Mouse (Mus musculus) cerebellum, adult 18-20 months (tissue): Measurements from ENCODE around the gene Rorb.

Source experiments
- DNase-seq, 2 experiments: peaks; one replicate each; pipeline ENCODE4 v3.0.0; 2021

Gene Rorb

DNA sequence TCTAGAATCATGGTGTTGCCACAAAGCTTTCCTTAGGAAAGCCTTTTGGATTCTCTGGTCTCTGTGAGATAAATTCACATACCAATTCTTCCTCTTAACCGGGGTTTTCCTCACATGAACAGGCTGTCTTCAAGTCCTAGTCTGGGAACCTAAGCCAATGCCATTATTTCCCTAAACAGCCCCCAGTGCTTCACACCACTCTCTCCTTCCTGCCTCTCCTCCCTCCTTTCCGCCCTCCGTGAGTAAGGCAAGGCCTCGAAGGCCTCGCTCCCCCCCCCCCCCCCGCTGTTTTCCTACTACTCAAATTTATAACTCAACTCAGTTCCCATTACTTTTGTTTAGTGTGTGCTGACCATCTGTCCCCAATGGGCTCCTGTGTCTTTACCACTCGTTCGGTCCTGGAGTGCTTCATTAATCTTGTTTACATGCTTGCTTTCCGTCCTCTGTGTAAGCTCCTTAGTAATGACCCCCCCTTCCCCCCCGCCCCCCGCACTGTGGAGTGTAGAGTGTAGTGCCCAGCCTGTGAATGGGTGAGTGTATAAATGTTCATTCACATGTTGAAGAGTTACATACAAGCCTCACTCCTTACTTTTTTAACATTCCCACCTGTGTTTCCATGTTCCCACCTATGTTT, 106.9 kb downstream of the Rorb start:
- DNase-seq: no peak

- DNase-seq: no peak
These were observed 112.0 kb downstream of the Rorb start for GRCm38 (mm10) chr19:18998966-18999365.

DNA sequence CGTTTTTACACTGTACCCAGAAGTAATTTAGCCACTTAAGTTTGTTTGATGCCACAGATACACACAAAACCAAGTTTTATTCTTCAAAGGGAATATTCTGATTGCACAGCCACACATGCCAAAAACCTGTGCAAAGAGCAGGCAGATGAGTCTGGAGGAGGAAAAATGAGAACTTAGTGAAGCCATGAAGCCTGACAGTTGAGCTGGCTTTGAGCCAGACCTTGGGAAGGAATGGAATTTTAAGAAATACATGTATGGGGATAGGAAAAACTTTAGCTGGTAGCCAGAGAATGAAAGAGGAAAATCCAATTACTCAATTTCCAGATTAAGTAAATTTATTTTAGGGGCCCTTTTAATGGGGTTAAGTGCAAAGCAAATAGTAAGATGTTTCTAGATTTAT, 113.3 kb downstream of the Rorb start:
- no peak for DNase-seq

GRCm38 (mm10) chr19:18979996-18980395, 131.0 kb downstream of the Rorb start:
- no peak for DNase-seq

DNA sequence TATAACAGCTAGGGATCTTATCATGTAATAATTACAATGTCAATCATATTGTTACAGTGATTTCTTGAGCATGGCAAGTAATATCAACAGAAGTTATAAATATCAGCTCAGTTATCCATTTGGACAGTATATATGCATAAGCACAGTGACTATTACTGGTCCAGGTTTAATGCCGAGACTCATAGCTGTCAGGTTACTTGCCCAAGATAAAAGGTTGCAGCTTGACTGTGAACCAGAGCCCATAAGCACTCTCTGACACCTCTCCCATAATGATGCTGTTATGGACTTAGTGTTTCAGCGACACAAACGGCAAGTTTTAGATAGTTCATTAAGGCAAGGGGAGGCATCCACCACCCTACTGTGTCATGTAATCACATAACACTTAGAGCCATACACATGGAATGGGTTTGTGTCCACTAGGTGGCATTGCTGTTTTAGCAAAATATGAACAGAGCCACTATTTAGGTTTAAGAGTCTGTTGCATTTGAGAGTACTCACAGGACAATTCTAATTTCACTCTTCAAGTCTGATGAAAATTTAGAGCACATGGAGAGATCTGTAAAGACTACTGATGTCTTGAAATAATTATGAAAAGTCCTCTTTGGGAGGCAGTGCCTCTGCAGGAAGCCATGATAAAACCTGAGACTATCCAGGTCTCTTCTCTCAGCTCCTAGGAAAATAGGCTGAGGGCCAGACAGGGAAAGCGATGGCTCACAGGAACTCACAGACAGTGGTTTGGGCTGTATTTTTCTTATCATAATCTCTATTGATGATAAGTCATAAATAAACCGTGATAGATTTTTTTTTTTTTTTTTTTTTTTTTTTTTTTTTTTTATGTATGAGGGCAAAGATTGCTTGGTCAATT, 136.0 kb downstream of the Rorb start:
- peak; percentile 7 to 8 for DNase-seq

GRCm38 (mm10) chr19:18969386-18969785, 141.6 kb downstream of the Rorb start:
- no peak for DNase-seq

DNA sequence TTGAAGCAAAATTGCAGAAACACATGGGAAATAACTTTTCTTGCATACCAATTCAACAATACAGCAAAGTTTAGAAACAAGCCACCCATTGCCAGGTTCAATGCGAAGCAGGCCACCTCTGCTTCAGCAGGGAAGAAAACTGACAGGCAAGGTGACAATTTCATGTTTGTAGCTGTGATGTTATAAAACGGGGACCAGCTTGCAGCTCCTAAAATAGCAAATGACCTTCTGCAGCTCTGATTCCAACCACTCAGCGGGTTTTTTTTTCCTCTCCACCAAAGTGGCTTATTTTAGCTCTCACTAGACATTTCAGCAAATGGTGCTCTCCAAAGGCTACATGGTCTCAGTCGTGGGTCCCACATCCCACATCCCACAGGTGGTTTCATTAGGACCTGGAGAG, 143.7 kb downstream of the Rorb start:
- no peak for DNase-seq

DNA sequence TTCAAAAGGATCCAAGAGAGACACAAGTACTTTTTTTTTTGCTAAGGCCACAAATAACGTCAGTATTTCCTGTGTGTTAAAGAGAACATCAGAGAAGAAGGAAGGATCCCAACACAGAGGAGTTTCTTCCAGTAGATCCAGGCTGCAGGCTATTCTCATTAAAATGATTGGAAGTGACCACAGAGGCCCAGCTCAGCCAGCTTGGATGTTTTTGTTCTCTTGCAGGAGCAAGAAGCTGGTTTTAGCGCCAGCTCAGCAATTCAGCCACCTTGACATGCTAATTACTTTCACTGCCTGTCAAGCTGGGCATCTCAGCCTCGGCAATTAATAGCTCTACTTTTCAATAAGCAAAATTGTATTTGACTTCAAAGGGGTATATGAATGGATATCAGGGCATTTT, 151.1 kb downstream of the Rorb start:
- no peak for DNase-seq

GRCm38 (mm10) chr19:18952806-18953205, 158.2 kb downstream of the Rorb start:
- no peak for DNase-seq

GRCm38 (mm10) chr19:18947193-18947592, 163.8 kb downstream of the Rorb start:
- no peak for DNase-seq

DNA sequence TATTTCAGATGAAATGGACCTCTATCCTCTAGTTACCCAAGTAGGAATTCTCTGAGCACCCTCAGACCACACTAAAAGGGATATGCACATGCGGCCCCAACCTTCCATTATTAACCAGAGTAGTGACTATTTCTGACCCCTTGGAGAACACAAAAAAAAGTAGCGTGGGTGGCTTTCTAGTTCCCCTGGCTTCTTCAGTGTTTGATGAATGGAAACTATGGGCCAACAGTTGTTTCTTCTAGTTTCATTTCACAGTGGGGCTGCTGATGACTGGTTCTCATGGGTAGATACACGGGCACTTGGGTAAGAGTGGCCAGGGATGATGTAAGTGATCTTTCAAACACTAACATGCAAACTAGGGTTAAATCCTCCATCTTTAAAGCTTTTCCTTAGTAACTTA, 165.7 kb downstream of the Rorb start:
- no peak for DNase-seq

DNA sequence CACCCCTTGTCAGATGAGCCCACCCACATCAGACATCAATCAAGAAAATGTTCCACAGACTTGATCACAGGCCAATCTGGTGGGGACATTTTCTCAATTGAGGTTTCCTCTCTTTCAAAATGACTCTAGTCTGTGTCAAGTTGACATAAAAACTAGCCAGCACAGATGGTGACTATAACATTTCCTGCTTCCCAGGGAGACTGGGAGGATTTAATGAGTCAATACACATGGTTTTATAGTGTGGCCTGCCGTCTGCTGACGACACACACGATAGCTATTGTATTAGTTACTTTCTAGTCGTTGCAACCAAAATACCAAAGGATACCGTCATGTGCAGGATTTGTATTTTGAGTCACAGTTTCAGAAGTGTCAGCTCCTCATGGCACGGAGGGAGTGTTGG, 169.6 kb downstream of the Rorb start:
- no peak for DNase-seq

DNA sequence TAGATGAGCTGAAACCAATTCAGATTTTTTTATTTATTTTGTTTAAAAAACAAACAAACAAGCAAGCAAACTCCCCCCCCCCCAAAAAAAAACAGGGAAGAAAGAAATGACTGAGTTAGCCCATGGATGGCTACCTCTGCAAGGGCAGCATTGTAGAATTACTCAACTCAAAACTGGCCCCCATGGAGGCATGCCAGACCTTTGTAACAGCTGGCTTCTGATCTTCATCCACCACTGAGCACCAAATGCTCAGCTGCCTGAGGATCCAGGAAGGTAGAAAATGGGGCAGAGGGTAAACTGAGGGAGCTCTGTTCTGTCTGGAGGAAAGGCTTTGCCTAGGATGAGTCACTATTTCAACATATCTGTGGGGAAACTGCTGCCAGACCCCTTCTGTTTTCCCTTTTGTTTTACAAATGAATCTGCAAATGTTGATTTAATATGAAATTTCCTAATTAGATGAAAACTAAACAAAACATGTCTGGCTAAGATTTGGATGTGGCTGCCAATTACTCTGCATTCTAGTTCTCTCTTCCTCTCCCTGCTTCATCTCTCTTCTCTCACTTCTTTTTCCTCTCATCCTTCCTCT, 199.1 kb downstream of the Rorb start:
- no peak for DNase-seq

DNA sequence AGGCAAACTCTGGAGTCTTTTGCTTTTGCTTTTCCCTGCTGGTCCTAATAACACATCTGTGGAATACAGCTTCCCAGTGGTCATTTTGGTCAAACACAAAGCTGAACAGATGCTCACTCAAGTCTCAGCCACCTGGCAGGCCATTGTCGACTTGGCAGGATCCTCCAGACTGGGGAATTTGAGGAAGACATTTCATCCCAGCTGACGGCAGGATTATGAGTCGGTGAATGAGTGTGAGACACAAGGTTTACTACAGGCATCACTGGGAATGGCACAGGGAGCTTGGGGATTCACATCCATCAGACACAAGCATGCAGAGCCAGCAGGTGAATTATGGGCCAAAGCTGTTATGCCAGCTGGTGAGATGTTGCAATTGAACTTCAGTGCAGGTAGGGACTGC, 201.4 kb downstream of the Rorb start:
- DNase-seq: no peak

DNA sequence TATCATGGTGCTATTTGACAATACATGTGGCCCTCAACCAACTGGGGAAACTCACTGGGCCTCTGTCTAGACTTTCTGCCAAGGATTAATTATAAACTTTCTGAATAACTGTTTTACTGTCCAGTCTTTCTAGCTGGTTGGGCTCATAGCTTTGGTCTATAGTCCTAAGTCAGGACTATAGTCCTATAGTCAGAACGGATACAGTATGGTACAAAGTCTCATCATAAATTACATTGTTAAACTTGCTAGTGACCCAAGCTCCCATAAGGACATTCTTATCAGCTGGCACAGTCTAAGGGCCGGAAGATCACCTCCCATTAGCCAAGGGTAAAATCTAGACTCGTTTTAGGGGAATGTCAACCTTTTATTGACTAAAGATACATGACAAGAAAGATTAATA, 205.5 kb downstream of the Rorb start:
- DNase-seq: no peak

DNA sequence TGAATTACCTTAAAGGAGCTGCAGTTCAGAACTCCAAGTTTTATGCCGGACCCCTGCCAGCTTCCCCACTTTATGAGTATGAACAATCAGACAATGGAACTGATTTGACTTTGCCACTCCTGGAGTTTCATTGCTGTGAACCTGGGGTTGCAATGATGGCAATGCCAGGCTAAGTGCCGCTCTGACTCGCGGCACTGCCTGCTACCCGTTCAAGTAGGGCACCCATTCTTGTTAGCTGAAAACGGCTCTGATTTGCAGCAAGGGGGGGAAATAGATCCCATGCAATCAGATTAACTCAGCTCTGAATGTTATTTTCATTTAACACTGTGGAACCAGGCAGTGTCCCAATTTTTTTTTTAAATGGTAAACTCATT, 208.3 kb downstream of the Rorb start:
- DNase-seq: no peak

GRCm38 (mm10) chr19:18902041-18902693, 208.8 kb downstream of the Rorb start:
- DNase-seq: no peak

- DNase-seq: no peak
These were observed 212.8 kb downstream of the Rorb start for GRCm38 (mm10) chr19:18898238-18898637.

DNA sequence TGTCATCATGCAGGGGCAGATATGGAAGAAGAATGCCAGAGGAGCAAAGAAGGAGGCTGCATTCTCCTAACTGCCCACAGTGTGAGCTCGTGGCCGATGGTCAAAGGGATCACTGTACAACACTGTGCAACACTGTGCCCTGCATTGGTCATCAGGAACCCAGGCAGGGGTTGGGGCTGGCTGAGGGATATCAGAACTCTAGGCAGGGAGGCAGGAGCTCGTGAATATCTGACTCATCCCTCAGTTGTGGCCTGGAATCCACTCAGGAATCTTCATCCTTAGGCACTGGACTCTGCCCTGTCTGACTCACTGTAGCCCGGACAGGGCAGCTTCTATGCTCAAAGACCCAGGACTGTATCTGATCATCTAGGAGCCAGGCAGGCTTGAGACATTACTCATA, 220.8 kb downstream of the Rorb start:
- no peak for DNase-seq

- DNase-seq: no peak
These were observed 221.4 kb downstream of the Rorb start for GRCm38 (mm10) chr19:18889632-18890031.

- no peak for DNase-seq
These were observed 221.8 kb downstream of the Rorb start for GRCm38 (mm10) chr19:18889117-18889627.

- peak; percentile 10 to 12 for DNase-seq
These were observed 222.4 kb downstream of the Rorb start for GRCm38 (mm10) chr19:18888491-18889116.
